Mouse (Mus musculus): ENCODE measurements around the gene Utp20. TPM values are rescaled to one million over a fixed set of nuclear protein-coding genes. Genes with fewer than 3 reads are reported as not detected.

Utp20 gene
- polyA plus RNA-seq (2015; fragmentation: Illumina TruSeq; extraction: RNeasy Lipid Tissue Mini Kit (QIAGEN cat#74804); ENCODE audit: low read depth, low replicate concordance): 11.0 TPM

DNA sequence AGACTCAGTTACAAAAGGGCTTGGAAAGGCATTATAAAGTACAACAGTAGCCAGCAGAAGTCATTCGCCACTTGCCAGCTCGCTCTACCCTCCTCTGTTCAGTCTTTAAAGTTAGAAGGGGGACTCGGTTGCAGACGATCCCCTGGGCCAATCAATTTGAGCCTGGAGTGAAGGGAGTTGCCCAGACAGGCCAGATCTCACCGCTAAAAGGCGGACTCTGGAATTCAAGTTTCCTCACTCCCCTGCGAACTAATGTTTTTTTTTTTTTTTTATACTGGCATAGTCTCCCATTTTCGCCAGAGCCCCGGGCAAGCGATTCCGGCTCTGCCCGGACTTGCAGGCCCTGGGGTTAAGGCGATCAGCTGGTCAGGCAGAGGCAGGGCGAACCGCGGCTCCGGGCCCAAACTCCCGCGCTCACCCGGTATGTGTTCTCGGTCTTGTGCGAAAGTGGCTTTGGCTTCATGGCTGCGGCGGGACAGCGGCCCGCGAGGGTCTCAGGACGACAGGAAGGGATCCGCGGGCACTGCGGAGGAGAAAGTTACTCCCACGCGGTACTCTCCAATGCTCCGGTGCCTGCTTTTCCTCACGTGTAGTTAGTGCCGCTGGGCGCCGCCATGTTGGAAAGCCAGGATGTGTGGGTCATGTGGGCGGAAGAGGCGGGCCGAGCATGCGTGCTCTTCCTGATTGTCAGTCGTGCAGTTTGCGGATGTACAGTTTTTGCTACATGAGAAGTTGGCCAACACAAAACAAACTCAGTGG, at the start of gene Utp20:
Gene Utp20 (minus strand): TSS at position 617 of the 759 bp plus-strand sequence.

GRCm38 (mm10) chr10:88730571-88731495, 95.8 kb downstream of the Utp20 start, which contains the start of gene Arl1:
TSS of gene Arl1 (plus strand) at chr10:88730858.

Other genes starting within 250 kb of the Utp20 start
- gene Mybpc1, start 221.7 kb downstream of the Utp20 start, polyA plus RNA-seq (2015; fragmentation: Illumina TruSeq; extraction: RNeasy Lipid Tissue Mini Kit (QIAGEN cat#74804); ENCODE audit: low read depth, low replicate concordance): 4.7 TPM
- not detected for gene Spic, start 141.8 kb downstream of the Utp20 start, polyA plus RNA-seq (2015; fragmentation: Illumina TruSeq; extraction: RNeasy Lipid Tissue Mini Kit (QIAGEN cat#74804); ENCODE audit: low read depth, low replicate concordance)
- gene Arl1, start 95.9 kb downstream of the Utp20 start, polyA plus RNA-seq (2015; fragmentation: Illumina TruSeq; extraction: RNeasy Lipid Tissue Mini Kit (QIAGEN cat#74804); ENCODE audit: low read depth, low replicate concordance): 217 TPM
- gene Slc5a8, start 59.2 kb upstream of the Utp20 start, polyA plus RNA-seq (2015; fragmentation: Illumina TruSeq; extraction: RNeasy Lipid Tissue Mini Kit (QIAGEN cat#74804); ENCODE audit: low read depth, low replicate concordance): 0.10 TPM

Measured in brain, adult 10 weeks (tissue).